Comparison of ENCODE assay signal across 9 mouse cellular contexts in genomic region chr17:14136702-14137315, GRCm38 (mm10).
DNase-seq lines count a peak whose midpoint lies in the region; ATAC-seq lines count a peak whose summit lies in the region.
"Had no signal": no experiment of that assay in that cellular context is flagged by ENCODE, and none has a peak within 500 bp of the region (broad histone marks: within the 10 kb centered on the region; RNA-seq: fewer than 3 reads in every experiment).

No protein-coding gene starts in this region.

- H3K4me1 ChIP-seq in midbrain, embryonic 10.5 days = peaks cover 10% of the 10 kb centered on the region
- H3K4me1 ChIP-seq in midbrain, embryonic 15.5 days = peaks cover 12% of the 10 kb centered on the region
- H3K4me1 ChIP-seq in liver, embryonic 11.5 days (replicated peaks; ENCODE audit: control insufficient read depth, insufficient read depth, low read length) = no peaks in the 10 kb centered on the region
- H3K4me1 ChIP-seq: limb, embryonic 15.5 days had no signal

- no peak for ATAC-seq in midbrain, embryonic 15.5 days (replicated peaks)
- ATAC-seq in frontal cortex, adult (ENCODE audit: low TSS enrichment) = peak; percentile 91
- no peak for ATAC-seq in liver, embryonic 11.5 days (replicated peaks; ENCODE audit: low FRiP score)
- ATAC-seq in CD4-positive, CD25-positive, alpha-beta regulatory T cell, adult 4 months = no peak

- no peaks in the 10 kb centered on the region for H3K36me3 ChIP-seq in midbrain, embryonic 10.5 days
- no peaks in the 10 kb centered on the region for H3K36me3 ChIP-seq in midbrain, embryonic 15.5 days (replicated peaks)
- no peaks in the 10 kb centered on the region for H3K36me3 ChIP-seq in liver, embryonic 11.5 days (ENCODE audit: control insufficient read depth, insufficient read depth, low read length)
- H3K36me3 ChIP-seq: limb, embryonic 15.5 days had no signal

- no peak overlapping the region for H3K4me3 ChIP-seq in midbrain, embryonic 10.5 days
- no peak overlapping the region for H3K4me3 ChIP-seq in midbrain, embryonic 15.5 days
- no peak overlapping the region for H3K4me3 ChIP-seq in liver, embryonic 11.5 days (ENCODE audit: low read depth, low read length)
- H3K4me3 ChIP-seq: limb, embryonic 15.5 days had no signal

- no peaks in the 10 kb centered on the region for H3K9me3 ChIP-seq in midbrain, embryonic 10.5 days (replicated peaks)
- H3K9me3 ChIP-seq in midbrain, embryonic 15.5 days = no peaks in the 10 kb centered on the region
- H3K9me3 ChIP-seq in liver, embryonic 11.5 days (ENCODE audit: control insufficient read depth, low read length) = no peaks in the 10 kb centered on the region
- H3K9me3 ChIP-seq: limb, embryonic 15.5 days had no signal

- H3K4me2 ChIP-seq in midbrain, embryonic 15.5 days = no peak overlapping the region
- H3K4me2 ChIP-seq in liver, embryonic 11.5 days = no peak overlapping the region
- H3K4me2 ChIP-seq: limb, embryonic 15.5 days had no signal

- H3K9ac ChIP-seq in midbrain, embryonic 15.5 days = no peak overlapping the region
- H3K9ac ChIP-seq in liver, embryonic 11.5 days (ENCODE audit: low read depth, low read length) = no peak overlapping the region
- H3K9ac ChIP-seq: limb, embryonic 15.5 days had no signal

- peak; percentile 26 for DNase-seq in midbrain, embryonic 10.5 days (ENCODE audit: low spot score)
- DNase-seq in adrenal gland, adult (ENCODE audit: inconsistent age in 2 of 2, low spot score in 1 of 2) = peak; percentile 50 to 87
- peak; percentile 85 for DNase-seq in kidney, postnatal 10 days
- DNase-seq in liver, embryonic 11.5 days (ENCODE audit: low spot score) = peak; percentile 40
- DNase-seq in testis, postnatal 10 days (ENCODE audit: low spot score) = peak; percentile 72

- 66% methylated on average over 6 of the region's 6 CpGs for WGBS in midbrain, embryonic 10.5 days
- 71% methylated on average over 6 of the region's 6 CpGs for WGBS in midbrain, embryonic 15.5 days
- WGBS in liver, embryonic 11.5 days = 60% methylated on average over 6 of the region's 6 CpGs

- no peaks in the 10 kb centered on the region for H3K27me3 ChIP-seq in midbrain, embryonic 10.5 days (ENCODE audit: low read depth, poor library complexity, severe bottlenecking)
- H3K27me3 ChIP-seq in midbrain, embryonic 15.5 days (replicated peaks) = no peaks in the 10 kb centered on the region
- H3K27me3 ChIP-seq in liver, embryonic 11.5 days (replicated peaks; ENCODE audit: control insufficient read depth, insufficient read depth, low read length) = no peaks in the 10 kb centered on the region
- H3K27me3 ChIP-seq: limb, embryonic 15.5 days had no signal

- no peak overlapping the region for H3K27ac ChIP-seq in midbrain, embryonic 10.5 days (replicated peaks)
- no peak overlapping the region for H3K27ac ChIP-seq in midbrain, embryonic 15.5 days
- H3K27ac ChIP-seq in liver, embryonic 11.5 days (ENCODE audit: low read depth, low read length) = no peak overlapping the region
- H3K27ac ChIP-seq: limb, embryonic 15.5 days had no signal

Comparison
In these comparisons a context has a peak if more than half of its experiments do, and no peak if none do; other contexts are left out.
1. DNase-seq: peak in every context shown above with its lines; median percentile 85 in kidney, postnatal 10 days; 72 in testis, postnatal 10 days; 68 in adrenal gland, adult; 40 in liver, embryonic 11.5 days; 26 in midbrain, embryonic 10.5 days.